ENCODE assay signal across 12 mouse cellular contexts in the genomic region with DNA sequence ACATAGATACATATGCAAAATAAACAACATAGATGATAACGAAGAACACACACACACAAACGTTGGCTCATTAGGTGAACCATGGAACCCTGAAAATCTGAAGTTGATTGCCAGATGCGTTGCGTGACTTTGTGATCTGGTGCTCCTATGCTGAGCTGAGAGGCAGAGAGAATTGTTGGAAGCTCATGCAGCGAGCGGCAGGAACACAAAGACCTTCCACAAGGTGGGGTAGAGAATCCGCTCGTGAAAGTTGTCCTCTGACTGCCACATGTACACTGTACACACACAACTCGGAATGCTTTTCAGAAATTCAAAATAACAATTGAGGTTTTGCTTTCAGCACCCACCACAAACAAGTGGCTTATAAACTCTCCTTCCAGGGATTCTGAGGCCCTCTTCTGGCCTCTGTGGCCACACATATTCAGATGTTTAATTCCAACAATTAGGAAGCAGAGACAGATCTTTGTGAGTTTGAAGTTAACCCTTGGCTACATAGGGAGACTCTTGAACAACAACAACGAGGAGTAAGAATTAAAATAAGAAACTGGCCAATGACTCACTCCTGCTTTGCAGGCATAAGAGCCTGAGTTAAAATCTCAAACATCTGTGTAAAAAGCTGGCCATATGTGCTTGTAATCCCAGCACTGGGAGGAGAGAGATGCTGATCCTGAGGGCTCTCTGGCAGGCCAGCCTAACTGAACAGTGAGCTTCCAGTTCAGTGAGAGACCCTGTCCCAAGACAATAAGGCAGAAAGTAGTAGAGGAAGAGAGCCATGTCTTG.
A peak's percentile ranks its signal among the peaks of the same experiment; 100 is the strongest.
DNase-seq lines count a peak whose midpoint lies in the region; ATAC-seq and TF ChIP-seq lines count a peak whose summit lies in the region.
"Had no signal": no experiment of that assay in that cellular context is flagged by ENCODE, and none has a peak within 500 bp of the region (broad histone marks: within the 10 kb centered on the region; RNA-seq: fewer than 3 reads in every experiment).

No protein-coding gene starts in this region.

- no peak overlapping the region for H3K4me2 ChIP-seq in heart, embryonic 11.5 days
- H3K4me2 ChIP-seq in kidney, postnatal 0 days (ENCODE audit: low read length), result no peak overlapping the region
- no peak overlapping the region for H3K4me2 ChIP-seq in kidney, embryonic 14.5 days (replicated peaks; ENCODE audit: low read depth, low read length)
- H3K4me2 ChIP-seq in forebrain, postnatal 0 days (ENCODE audit: low read depth), result no peak overlapping the region

- H3K27me3 ChIP-seq in heart, embryonic 11.5 days (ENCODE audit: control insufficient read depth, insufficient read depth, low read length), result no peaks in the 10 kb centered on the region
- H3K27me3 ChIP-seq in kidney, postnatal 0 days (ENCODE audit: insufficient read depth, low read length), result no peaks in the 10 kb centered on the region
- no peaks in the 10 kb centered on the region for H3K27me3 ChIP-seq in kidney, embryonic 14.5 days (ENCODE audit: control insufficient read depth, insufficient read depth, low read length)
- H3K27me3 ChIP-seq in forebrain, postnatal 0 days (ENCODE audit: insufficient read depth, low read length), result no peaks in the 10 kb centered on the region

- no peak for TF ChIP-seq POLR2A in brain, embryonic 14.5 days (IDR thresholded peaks at IDR 0.05; ENCODE audit: borderline replicate concordance, extremely low read depth, insufficient read depth, insufficient read length, poor library complexity, severe bottlenecking)

- ATAC-seq in heart, embryonic 11.5 days (replicated peaks; ENCODE audit: insufficient number of reproducible peaks, low FRiP score, low TSS enrichment), result no peak
- ATAC-seq in kidney, postnatal 0 days (replicated peaks; ENCODE audit: low FRiP score, low read depth), result no peak
- ATAC-seq in kidney, embryonic 14.5 days (ENCODE audit: low FRiP score, low TSS enrichment), result no peak
- no peak for ATAC-seq in forebrain, postnatal 0 days
- no peak for ATAC-seq in megakaryocyte progenitor cell, adult 5-6 weeks (replicated peaks; ENCODE audit: poor library complexity)
- ATAC-seq in granulocyte monocyte progenitor cell, adult 5-6 weeks (replicated peaks; ENCODE audit: poor library complexity, severe bottlenecking), result no peak
- ATAC-seq: activated CD4-positive, CD25-positive, alpha-beta regulatory T cell, adult 4 months had no signal

- no peaks in the 10 kb centered on the region for H3K36me3 ChIP-seq in heart, embryonic 11.5 days (ENCODE audit: control insufficient read depth, insufficient read depth, low read length)
- H3K36me3 ChIP-seq in kidney, postnatal 0 days (ENCODE audit: insufficient read depth, low read length), result peaks cover 9% of the 10 kb centered on the region; the same call in 1 of the 2 replicates
- H3K36me3 ChIP-seq in kidney, embryonic 14.5 days (ENCODE audit: control insufficient read depth, insufficient read depth, low read length), result no peaks in the 10 kb centered on the region; the same call in 1 of the 2 replicates
- no peaks in the 10 kb centered on the region for H3K36me3 ChIP-seq in forebrain, postnatal 0 days (ENCODE audit: insufficient read depth)

- H3K4me1 ChIP-seq in heart, embryonic 11.5 days (ENCODE audit: control insufficient read depth, insufficient read depth, low read length), result peaks cover 7% of the 10 kb centered on the region
- H3K4me1 ChIP-seq in kidney, postnatal 0 days (replicated peaks; ENCODE audit: insufficient read depth, low read length), result 0 out of 2 replicates have a peak, but pooled peaks cover 4% of the 10 kb centered on the region
- peaks cover 8% of the 10 kb centered on the region; the same call in 1 of the 2 replicates for H3K4me1 ChIP-seq in kidney, embryonic 14.5 days (ENCODE audit: control insufficient read depth, insufficient read depth, low read length)
- H3K4me1 ChIP-seq in forebrain, postnatal 0 days (ENCODE audit: insufficient read depth), result no peaks in the 10 kb centered on the region

- H3K4me3 ChIP-seq in heart, embryonic 11.5 days (ENCODE audit: low read depth, low read length), result no peak overlapping the region
- H3K4me3 ChIP-seq in kidney, postnatal 0 days (replicated peaks; ENCODE audit: low read depth, low read length), result no peak overlapping the region
- H3K4me3 ChIP-seq in kidney, embryonic 14.5 days (ENCODE audit: low read length), result no peak overlapping the region
- no peak overlapping the region for H3K4me3 ChIP-seq in forebrain, postnatal 0 days (ENCODE audit: low read depth, low read length)

- TF ChIP-seq CTCF in kidney, postnatal 0 days (IDR thresholded peaks at IDR 0.05; ENCODE audit: low read depth), result 0 out of 2 replicates have a peak, but pooled peaks have one; percentile 7
- no peak for TF ChIP-seq CTCF in brain, embryonic 14.5 days (IDR thresholded peaks at IDR 0.05; ENCODE audit: borderline replicate concordance, extremely low read depth, insufficient read depth, insufficient read length)
- TF ChIP-seq CTCF in forebrain, postnatal 0 days (IDR thresholded peaks at IDR 0.05; ENCODE audit: low read depth), result peak; percentile 26; the same call in 1 of the 2 replicates

- H3K27ac ChIP-seq in heart, embryonic 11.5 days (ENCODE audit: low read depth, low read length), result 0 out of 2 replicates have a peak overlapping the region, but pooled peaks have one; percentile 17
- H3K27ac ChIP-seq in kidney, postnatal 0 days, result no peak overlapping the region; the same call in 1 of the 2 replicates
- H3K27ac ChIP-seq in kidney, embryonic 14.5 days (ENCODE audit: low read depth, low read length), result no peak overlapping the region
- no peak overlapping the region for H3K27ac ChIP-seq in forebrain, postnatal 0 days (ENCODE audit: low read depth, low read length)
- H3K27ac ChIP-seq: liver, embryonic 14.5 days had no signal

- no peak for DNase-seq in heart, postnatal 25 days (ENCODE audit: low spot score)
- no peak for DNase-seq in kidney, postnatal 0 days (ENCODE audit: low spot score)
- DNase-seq in brain, embryonic 14.5 days (ENCODE audit: low read depth), result peak; percentile 24
- DNase-seq in forebrain, postnatal 0 days, result no peak
- DNase-seq: lung, postnatal 36 days; thymus, postnatal 36 days had no signal

- intact Hi-C loops in heart, postnatal 25 days (cut with DNase I), result no loop called here

- no peak overlapping the region for H3K9ac ChIP-seq in heart, embryonic 11.5 days (ENCODE audit: low read depth, low read length)
- H3K9ac ChIP-seq in kidney, postnatal 0 days (ENCODE audit: low read depth, low read length), result no peak overlapping the region
- no peak overlapping the region for H3K9ac ChIP-seq in kidney, embryonic 14.5 days (ENCODE audit: low read depth, low read length)
- no peak overlapping the region for H3K9ac ChIP-seq in forebrain, postnatal 0 days
- H3K9ac ChIP-seq: liver, embryonic 14.5 days had no signal

- 84% methylated on average over 10 of the region's 10 CpGs for WGBS in heart, embryonic 11.5 days (ENCODE audit: insufficient replicate concordance)
- WGBS in kidney, postnatal 0 days, result 84% methylated on average over 10 of the region's 10 CpGs
- 89% methylated on average over 10 of the region's 10 CpGs for WGBS in kidney, embryonic 14.5 days
- 64% methylated on average over 10 of the region's 10 CpGs for WGBS in forebrain, postnatal 0 days

- no peaks in the 10 kb centered on the region for H3K9me3 ChIP-seq in heart, embryonic 11.5 days (replicated peaks; ENCODE audit: control insufficient read depth, low read length)
- H3K9me3 ChIP-seq in kidney, postnatal 0 days (replicated peaks; ENCODE audit: low read length), result no peaks in the 10 kb centered on the region
- no peaks in the 10 kb centered on the region for H3K9me3 ChIP-seq in kidney, embryonic 14.5 days (ENCODE audit: control insufficient read depth, low read length)
- H3K9me3 ChIP-seq in forebrain, postnatal 0 days (ENCODE audit: low read length), result no peaks in the 10 kb centered on the region
